Mouse (Mus musculus) layer of hippocampus, postnatal 25 days (tissue): ENCODE measurements around the gene Nsfl1c. TPM values are rescaled to one million over a fixed set of nuclear protein-coding genes. Genes with fewer than 3 reads are reported as not detected.
"Not testable (repeated sequence)": the region's sequence is repeated elsewhere in the genome, so short reads cannot be mapped to it uniquely, and the experiment has no call there.

Experiments used
- DNase-seq, 2 experiments: peaks; one replicate each; pipeline ENCODE4 v3.0.0; 2022; ENCODE audit warnings: mixed read lengths in 2 of 2, low spot score in 1 of 2; ENCODE audit errors: extremely low spot score in 1 of 2
- total RNA-seq, 2 experiments: library from RNA; stranded (reverse); gene quantifications; 2 replicates each; pipeline ENCODE4 v1.2.3; 2021

The Nsfl1c gene
- 100 to 1,000 TPM; 136 to 139 TPM for total RNA-seq

GRCm38 (mm10) chr2:151494035-151494803 lies at the start of gene Nsfl1c:
Nsfl1c (plus strand) TSS chr2:151494182.
- DNase-seq, result peak; percentile 97 to 98

GRCm38 (mm10) chr2:151476053-151476452 lies 17.9 kb upstream of the Nsfl1c start, which contains the start of gene 4921509C19Rik:
4921509C19Rik (minus strand) TSS chr2:151476153.
- DNase-seq, result not testable (repeated sequence)

GRCm38 (mm10) chr2:151486496-151486895 lies 7.5 kb upstream of the Nsfl1c start:
- no peak for DNase-seq

DNA sequence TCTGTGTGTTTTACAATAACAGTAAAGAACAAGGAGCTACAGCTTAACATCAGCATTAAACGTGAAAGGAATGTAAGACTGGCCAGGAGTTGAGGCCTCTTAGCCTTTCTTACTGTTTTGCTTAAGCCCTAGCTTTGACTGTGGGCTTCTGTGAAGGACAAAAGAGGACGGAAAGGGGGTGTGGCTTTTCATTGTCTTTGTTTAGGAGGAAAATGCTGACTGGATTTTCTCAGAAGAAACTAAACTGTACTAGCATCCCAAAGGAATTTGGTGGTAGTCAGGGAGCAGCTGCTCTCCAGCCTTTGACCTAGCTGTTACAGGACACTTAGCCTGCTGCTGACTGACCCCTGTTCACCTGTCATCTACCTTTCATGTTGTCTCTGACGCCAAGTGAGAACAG lies 4.4 kb downstream of the Nsfl1c start:
- no peak for DNase-seq

GRCm38 (mm10) chr2:151500442-151501007 lies 6.5 kb downstream of the Nsfl1c start:
- no peak for DNase-seq

- DNase-seq, result no peak
These were observed 10.2 kb downstream of the Nsfl1c start for GRCm38 (mm10) chr2:151504226-151504625.

DNA sequence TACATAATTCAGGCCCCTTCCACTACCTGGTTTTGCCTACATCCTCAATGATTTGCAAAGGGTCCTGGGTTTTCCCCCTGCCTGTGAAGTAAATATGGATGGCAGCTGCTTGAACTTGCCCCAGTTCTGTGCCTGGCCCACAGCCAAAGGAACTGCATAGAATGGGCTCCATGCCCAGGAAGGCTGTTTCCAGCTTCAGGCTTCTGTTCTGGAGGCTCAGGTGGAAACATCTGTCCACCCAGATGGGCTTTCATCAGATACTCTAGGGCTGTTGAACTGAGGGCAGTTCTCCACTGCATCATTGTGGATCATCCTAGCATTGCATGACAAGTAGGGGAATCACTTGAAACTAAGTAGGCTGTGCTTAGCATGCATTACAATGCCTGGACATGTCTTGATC lies 18.2 kb downstream of the Nsfl1c start:
- peak in 1 of 2 experiments; percentile 49 for DNase-seq

GRCm38 (mm10) chr2:151513525-151514285 lies 19.7 kb downstream of the Nsfl1c start:
- no peak for DNase-seq

GRCm38 (mm10) chr2:151519000-151519399 lies 25.0 kb downstream of the Nsfl1c start:
- DNase-seq, result no peak

GRCm38 (mm10) chr2:151524324-151525041 lies 30.5 kb downstream of the Nsfl1c start:
- DNase-seq, result no peak

- no peak for DNase-seq
These were observed 31.5 kb downstream of the Nsfl1c start for GRCm38 (mm10) chr2:151525520-151525919.

DNA sequence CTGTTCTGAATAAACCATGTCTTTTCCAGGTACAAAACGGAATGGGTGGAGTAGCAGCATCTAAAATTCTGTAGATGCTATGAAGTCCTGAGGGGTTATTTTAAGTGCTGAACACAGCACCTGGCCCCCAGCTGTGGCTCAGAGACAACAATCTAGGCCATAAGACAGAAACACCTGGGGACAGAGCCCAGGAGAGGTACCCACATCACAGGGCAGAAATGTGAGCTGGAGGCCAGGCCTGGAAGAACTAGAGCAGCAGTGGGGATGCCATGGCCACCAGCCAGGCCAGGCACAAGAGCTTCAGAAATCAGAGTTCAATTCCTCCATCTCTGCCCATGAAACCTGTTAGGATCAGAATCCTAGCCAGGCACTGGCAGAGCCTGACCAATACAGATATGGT lies 34.1 kb downstream of the Nsfl1c start:
- DNase-seq, result no peak

GRCm38 (mm10) chr2:151529169-151529568 lies 35.2 kb downstream of the Nsfl1c start:
- no peak for DNase-seq

DNA sequence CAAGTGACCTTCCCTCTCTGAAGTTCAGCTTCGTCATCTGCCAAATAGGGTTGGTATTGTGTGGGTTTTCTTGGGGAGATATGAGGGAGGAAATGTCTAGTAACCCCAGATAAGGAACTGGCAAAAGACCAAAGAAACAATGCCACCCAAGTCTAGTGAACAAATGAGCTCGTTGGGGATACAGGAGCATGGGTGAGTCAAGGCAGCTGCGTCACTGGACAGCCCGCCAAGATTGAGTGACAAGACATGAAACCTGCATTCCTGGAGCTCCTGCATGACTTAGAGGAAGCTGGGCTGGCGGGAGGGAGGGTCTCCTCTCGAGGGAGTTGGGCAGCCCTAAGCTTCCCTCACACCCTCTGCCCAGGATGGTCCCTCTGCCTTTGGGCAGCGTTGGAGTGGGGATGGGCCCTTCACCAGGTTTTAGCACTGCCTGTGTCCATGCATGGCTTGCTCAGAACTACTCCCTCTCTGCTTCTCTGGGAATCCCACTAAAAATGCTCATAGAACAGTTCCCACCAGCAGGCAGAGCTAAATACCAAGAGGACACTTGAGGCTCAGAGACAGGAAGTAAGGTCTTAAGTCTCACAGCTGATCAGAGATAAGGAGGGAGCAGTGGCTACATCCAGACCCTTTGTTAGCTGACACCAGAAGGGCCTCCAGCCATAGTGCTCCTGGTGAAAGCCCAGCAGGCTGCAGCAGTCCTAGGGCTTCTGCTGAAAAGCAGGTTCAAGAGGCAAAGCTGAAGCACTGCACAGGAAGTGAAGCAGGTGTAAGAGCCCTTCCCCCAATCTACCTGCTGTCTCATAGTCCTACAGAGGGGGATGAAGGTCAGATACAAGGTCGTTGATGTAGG lies 36.6 kb downstream of the Nsfl1c start:
- DNase-seq, result no peak

- DNase-seq, result no peak
These were observed 39.6 kb downstream of the Nsfl1c start for GRCm38 (mm10) chr2:151533632-151534031.

- no peak for DNase-seq
These were observed 42.1 kb downstream of the Nsfl1c start for GRCm38 (mm10) chr2:151535961-151536617.

- peak in 1 of 2 experiments; percentile 46 for DNase-seq
These were observed 42.6 kb downstream of the Nsfl1c start for GRCm38 (mm10) chr2:151536618-151536974.

GRCm38 (mm10) chr2:151538646-151539045 lies 44.7 kb downstream of the Nsfl1c start:
- DNase-seq, result no peak
